Mouse (Mus musculus): ENCODE measurements around the gene Etv3. TPM values are rescaled to one million over a fixed set of nuclear protein-coding genes. Genes with fewer than 3 reads are reported as not detected.
A peak's percentile ranks its signal among the peaks of the same experiment; 100 is the strongest.

Etv3 gene
- total and polyA plus RNA-seq, 2 experiments from 2014 or later = 7.9 to 9.8 TPM

DNA sequence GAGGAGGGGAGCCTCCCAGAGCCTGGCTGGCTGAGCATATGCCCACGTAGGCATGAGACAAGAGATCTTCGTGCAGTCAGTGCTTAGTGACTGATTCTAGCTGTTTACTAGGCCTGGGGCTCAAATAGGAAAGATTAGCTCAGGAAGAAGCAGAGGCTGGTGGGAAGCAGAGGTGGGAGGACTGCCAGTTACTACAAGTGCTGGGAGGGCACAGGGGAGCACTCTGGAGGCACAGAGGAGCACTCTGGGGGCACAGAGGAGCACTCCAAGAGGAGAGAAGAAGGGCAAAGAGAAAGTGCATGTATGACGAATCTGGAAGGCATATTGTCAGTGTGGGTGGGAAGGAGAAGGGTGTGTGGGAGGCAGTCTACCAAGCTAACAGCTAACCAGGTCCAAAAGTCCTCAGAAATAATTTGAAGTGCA lies 30.9 kb downstream of the Etv3 start:
- no peak for TF ChIP-seq CTCF (IDR thresholded peaks at IDR 0.05)
- H3K4me2 ChIP-seq (ENCODE audit: low read depth, low read length, poor library complexity, severe bottlenecking) = no peak overlapping the region
- no peaks in the 10 kb centered on the region for H3K27me3 ChIP-seq (ENCODE audit: insufficient read depth, low read length)
- 53% methylated on average over 3 of the region's 3 CpGs for WGBS
- no peaks in the 10 kb centered on the region for H3K9me3 ChIP-seq (ENCODE audit: low read length)
- H3K4me1 ChIP-seq (ENCODE audit: insufficient read depth, low read length) = no peaks in the 10 kb centered on the region
- H3K4me3 ChIP-seq (ENCODE audit: low read depth, low read length) = no peak overlapping the region
- no peak for DNase-seq (ENCODE audit: low spot score)
- H3K9ac ChIP-seq (replicated peaks; ENCODE audit: low read length, poor library complexity, severe bottlenecking) = no peak overlapping the region
- no peak overlapping the region for H3K27ac ChIP-seq (ENCODE audit: low read depth, low read length)
- no peak for ATAC-seq (ENCODE audit: low FRiP score)
- no peaks in the 10 kb centered on the region for H3K36me3 ChIP-seq (ENCODE audit: insufficient read depth, low read length)

DNA sequence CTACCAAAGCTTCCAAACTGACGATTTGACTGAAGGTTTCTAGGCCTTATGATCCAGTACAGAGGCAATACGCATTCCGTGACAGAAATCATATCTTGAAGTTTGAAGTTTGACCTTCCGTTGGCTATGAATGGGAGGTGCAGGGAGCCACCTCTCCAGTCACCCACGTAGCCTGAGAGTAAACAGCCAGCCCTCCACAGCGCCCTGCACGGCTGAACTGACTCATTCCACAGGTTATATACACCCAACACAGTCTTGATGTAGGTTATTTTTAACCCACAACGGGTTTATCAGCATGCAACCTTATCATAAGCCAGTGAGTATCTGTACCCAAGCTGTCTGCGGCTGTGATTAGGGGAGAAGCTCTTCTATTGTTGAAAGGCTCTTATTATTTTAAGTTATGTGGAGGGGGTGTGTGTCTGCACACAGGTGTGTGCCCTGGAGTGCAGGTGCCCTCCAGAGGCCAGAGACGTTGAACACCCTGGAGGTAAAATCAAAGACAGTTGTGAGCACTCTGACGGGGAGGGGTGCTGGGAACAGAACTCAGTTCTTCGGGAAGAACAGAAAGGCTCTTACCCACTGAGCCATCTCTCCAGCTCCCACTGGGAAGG lies 31.6 kb downstream of the Etv3 start:
- no peak for TF ChIP-seq CTCF (IDR thresholded peaks at IDR 0.05)
- H3K4me3 ChIP-seq (ENCODE audit: low read depth, low read length) = no peak overlapping the region
- no peak overlapping the region for H3K9ac ChIP-seq (replicated peaks; ENCODE audit: low read length, poor library complexity, severe bottlenecking)
- no peak overlapping the region for H3K27ac ChIP-seq (ENCODE audit: low read depth, low read length)
- ATAC-seq (ENCODE audit: low FRiP score) (no peak), DNase-seq (ENCODE audit: low spot score) (no peak)
- H3K36me3 ChIP-seq (ENCODE audit: insufficient read depth, low read length) = no peaks in the 10 kb centered on the region
- H3K4me1 ChIP-seq (ENCODE audit: insufficient read depth, low read length) = no peaks in the 10 kb centered on the region
- WGBS = 86% methylated on average over 12 of the region's 12 CpGs
- H3K4me2 ChIP-seq (ENCODE audit: low read depth, low read length, poor library complexity, severe bottlenecking) = no peak overlapping the region
- H3K27me3 ChIP-seq (ENCODE audit: insufficient read depth, low read length) = no peaks in the 10 kb centered on the region
- H3K9me3 ChIP-seq (ENCODE audit: low read length) = no peaks in the 10 kb centered on the region

DNA sequence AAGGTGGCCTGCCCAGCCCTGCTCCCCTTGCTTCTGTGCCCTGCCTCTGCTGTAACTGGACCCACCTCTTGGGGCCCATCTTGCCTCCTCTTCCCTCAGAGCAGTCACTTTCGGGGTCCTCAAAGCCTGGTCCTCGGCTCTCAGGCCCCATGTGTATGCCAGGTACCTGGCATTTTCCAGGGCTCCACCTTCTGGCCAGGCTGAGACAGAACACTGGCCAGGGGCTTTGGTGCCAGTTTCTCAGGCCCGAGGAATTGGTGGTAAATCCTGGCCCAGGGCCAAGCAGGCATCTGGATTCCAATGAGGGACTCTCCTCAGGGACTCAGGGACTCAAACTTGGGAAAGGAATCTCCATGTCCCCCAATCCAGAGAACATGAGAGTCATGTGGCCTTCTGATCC lies 34.9 kb downstream of the Etv3 start:
- Histone ChIP-seq H3K9ac (replicated peaks; ENCODE audit: low read length, poor library complexity, severe bottlenecking) (no peak overlapping the region), H3K4me2 (ENCODE audit: low read depth, low read length, poor library complexity, severe bottlenecking) (no peak overlapping the region), H3K4me1 (ENCODE audit: insufficient read depth, low read length) (no peaks in the 10 kb centered on the region), H3K27me3 (ENCODE audit: insufficient read depth, low read length) (no peaks in the 10 kb centered on the region), H3K9me3 (ENCODE audit: low read length) (no peaks in the 10 kb centered on the region), H3K27ac (ENCODE audit: low read depth, low read length) (no peak overlapping the region), H3K36me3 (ENCODE audit: insufficient read depth, low read length) (no peaks in the 10 kb centered on the region), H3K4me3 (ENCODE audit: low read depth, low read length) (no peak overlapping the region)
- TF ChIP-seq CTCF (IDR thresholded peaks at IDR 0.05) = peak; percentile 17; the same call in 1 of the 2 replicates
- WGBS = 60% methylated on average over 3 of the region's 3 CpGs
- no peak for DNase-seq (ENCODE audit: low spot score)
- ATAC-seq (ENCODE audit: low FRiP score) = no peak

DNA sequence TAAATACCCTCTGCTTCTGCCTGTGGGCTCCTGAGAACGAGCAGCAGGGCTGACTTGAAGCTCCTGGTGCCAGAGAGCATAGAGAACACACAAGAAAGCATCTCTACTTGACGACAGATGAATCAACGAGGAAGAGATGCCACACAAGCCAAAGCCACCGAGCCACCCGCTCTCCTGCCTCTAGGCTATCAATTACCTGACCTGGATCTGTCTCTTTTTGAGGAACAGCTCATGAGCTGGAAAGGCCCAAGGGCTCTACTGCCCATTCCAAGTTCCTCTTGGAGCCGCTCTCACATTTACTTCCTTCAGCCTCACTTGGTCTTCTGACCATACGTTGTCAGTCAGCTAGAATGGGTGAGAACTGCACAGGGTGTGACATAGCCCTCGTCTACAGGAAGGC lies 36.2 kb downstream of the Etv3 start:
- no peak overlapping the region for H3K4me3 ChIP-seq (ENCODE audit: low read depth, low read length)
- no peaks in the 10 kb centered on the region for H3K27me3 ChIP-seq (ENCODE audit: insufficient read depth, low read length)
- H3K9me3 ChIP-seq (ENCODE audit: low read length) = no peaks in the 10 kb centered on the region
- H3K4me1 ChIP-seq (ENCODE audit: insufficient read depth, low read length) = peaks cover 4% of the 10 kb centered on the region; the same call in 1 of the 2 replicates
- 80% methylated on average over 8 of the region's 8 CpGs for WGBS
- no peak overlapping the region for H3K9ac ChIP-seq (replicated peaks; ENCODE audit: low read length, poor library complexity, severe bottlenecking)
- no peak overlapping the region for H3K27ac ChIP-seq (ENCODE audit: low read depth, low read length)
- no peak overlapping the region for H3K4me2 ChIP-seq (ENCODE audit: low read depth, low read length, poor library complexity, severe bottlenecking)
- TF ChIP-seq CTCF (IDR thresholded peaks at IDR 0.05) = no peak
- no peaks in the 10 kb centered on the region for H3K36me3 ChIP-seq (ENCODE audit: insufficient read depth, low read length)
- ATAC-seq (ENCODE audit: low FRiP score) (no peak), DNase-seq (ENCODE audit: low spot score) (no peak)

DNA sequence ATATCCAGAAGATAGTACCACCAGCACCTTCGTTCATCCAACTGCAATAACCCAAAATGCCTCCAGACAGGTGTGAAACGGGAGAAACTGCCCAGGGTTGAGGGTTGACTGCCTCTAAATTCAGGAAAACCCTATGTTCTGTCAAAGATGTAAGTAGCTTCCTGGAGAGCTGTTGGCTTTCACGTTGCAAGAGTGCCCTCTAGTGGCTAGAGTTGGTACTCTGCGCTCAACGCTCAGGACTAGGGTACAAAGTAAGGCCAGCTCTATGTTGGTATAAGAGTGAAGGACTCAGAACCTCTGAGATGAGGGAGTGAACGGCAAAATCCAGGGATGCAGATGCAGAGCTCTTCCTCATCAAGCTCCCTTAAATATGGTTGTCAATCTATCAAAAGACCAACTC lies 37.2 kb downstream of the Etv3 start:
- Histone ChIP-seq H3K27ac (ENCODE audit: low read depth, low read length) (no peak overlapping the region), H3K4me3 (ENCODE audit: low read depth, low read length) (no peak overlapping the region), H3K9ac (replicated peaks; ENCODE audit: low read length, poor library complexity, severe bottlenecking) (no peak overlapping the region), H3K4me1 (ENCODE audit: insufficient read depth, low read length) (peaks cover 4% of the 10 kb centered on the region; the same call in 1 of the 2 replicates), H3K27me3 (ENCODE audit: insufficient read depth, low read length) (no peaks in the 10 kb centered on the region), H3K4me2 (ENCODE audit: low read depth, low read length, poor library complexity, severe bottlenecking) (no peak overlapping the region), H3K36me3 (ENCODE audit: insufficient read depth, low read length) (no peaks in the 10 kb centered on the region), H3K9me3 (ENCODE audit: low read length) (no peaks in the 10 kb centered on the region)
- TF ChIP-seq CTCF (IDR thresholded peaks at IDR 0.05) = peak; percentile 97
- ATAC-seq (ENCODE audit: low FRiP score) (no peak), DNase-seq (ENCODE audit: low spot score) (peak; percentile 87)
- 3% methylated on average over 6 of the region's 6 CpGs for WGBS

DNA sequence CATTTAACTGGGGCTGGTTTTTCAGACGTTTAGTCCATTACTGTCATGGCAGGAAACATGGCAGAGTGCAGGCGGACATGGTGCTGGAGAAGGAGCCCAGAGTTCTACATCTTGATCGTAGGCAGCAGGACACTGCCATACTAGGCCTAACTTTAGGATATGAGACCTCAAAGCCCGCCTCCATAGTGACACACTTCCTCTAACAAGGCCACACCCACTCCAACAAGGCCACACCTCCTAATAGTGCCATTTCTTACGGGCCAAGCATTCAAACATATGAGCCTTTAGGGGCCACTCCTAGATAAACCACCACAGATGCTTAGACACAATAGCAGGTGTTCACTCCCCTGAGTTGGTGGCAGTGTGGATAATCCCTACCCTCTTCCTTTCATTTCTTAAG lies 38.3 kb downstream of the Etv3 start:
- ATAC-seq (ENCODE audit: low FRiP score) (no peak), DNase-seq (ENCODE audit: low spot score) (no peak)
- Histone ChIP-seq H3K4me3 (ENCODE audit: low read depth, low read length) (no peak overlapping the region), H3K27me3 (ENCODE audit: insufficient read depth, low read length) (no peaks in the 10 kb centered on the region), H3K9ac (replicated peaks; ENCODE audit: low read length, poor library complexity, severe bottlenecking) (no peak overlapping the region), H3K36me3 (ENCODE audit: insufficient read depth, low read length) (no peaks in the 10 kb centered on the region), H3K27ac (ENCODE audit: low read depth, low read length) (no peak overlapping the region), H3K4me2 (ENCODE audit: low read depth, low read length, poor library complexity, severe bottlenecking) (no peak overlapping the region), H3K9me3 (ENCODE audit: low read length) (no peaks in the 10 kb centered on the region), H3K4me1 (ENCODE audit: insufficient read depth, low read length) (peaks cover 4% of the 10 kb centered on the region; the same call in 1 of the 2 replicates)
- TF ChIP-seq CTCF (IDR thresholded peaks at IDR 0.05) = no peak
- WGBS = 80% methylated on average over 5 of the region's 5 CpGs
